Mouse (Mus musculus) erythroblast, embryonic 14.5 days (primary cell): Measurements from ENCODE around the gene Cbx4.

ENCODE experiments used
- GATA1 ChIP-seq: IDR thresholded peaks from 2 replicates; pipeline ENCODE4 v1.6.1; 2012; ENCODE audit warnings: low read length, inconsistent platforms, mixed read lengths
- TAL1 ChIP-seq: IDR thresholded peaks from 3 replicates; pipeline ENCODE4 v1.6.1; 2012; ENCODE audit warnings: low read length, inconsistent platforms, mixed read lengths

GRCm38 (mm10) chr11:119054351-119055345 lies 31.4 kb downstream of the Cbx4 start:
- TF ChIP-seq GATA1, result no peak
- TF ChIP-seq TAL1, result no peak
